Mouse (Mus musculus) adrenal gland, adult 10 weeks (tissue): Measurements from ENCODE around the gene Fam173a. TPM values are rescaled to one million over a fixed set of nuclear protein-coding genes. Genes with fewer than 3 reads are reported as not detected.

ENCODE experiments used
- polyA plus RNA-seq: library from polyadenylated mRNA; stranded (reverse); fragments of 350-450 nt; fragmentation: Illumina TruSeq; extraction: RNeasy Lipid Tissue Mini Kit (QIAGEN cat#74804); gene quantifications from one replicate; pipeline ENCODE4 v1.2.3, GENCODE M21; 2014; ENCODE audit warnings: low read depth, low replicate concordance

Fam173a gene
- polyA plus RNA-seq: 0.52 TPM

GRCm38 (mm10) chr17:25792615-25793014 is at the start of gene Fam173a:
Fam173a (minus strand) TSS chr17:25792901.

DNA sequence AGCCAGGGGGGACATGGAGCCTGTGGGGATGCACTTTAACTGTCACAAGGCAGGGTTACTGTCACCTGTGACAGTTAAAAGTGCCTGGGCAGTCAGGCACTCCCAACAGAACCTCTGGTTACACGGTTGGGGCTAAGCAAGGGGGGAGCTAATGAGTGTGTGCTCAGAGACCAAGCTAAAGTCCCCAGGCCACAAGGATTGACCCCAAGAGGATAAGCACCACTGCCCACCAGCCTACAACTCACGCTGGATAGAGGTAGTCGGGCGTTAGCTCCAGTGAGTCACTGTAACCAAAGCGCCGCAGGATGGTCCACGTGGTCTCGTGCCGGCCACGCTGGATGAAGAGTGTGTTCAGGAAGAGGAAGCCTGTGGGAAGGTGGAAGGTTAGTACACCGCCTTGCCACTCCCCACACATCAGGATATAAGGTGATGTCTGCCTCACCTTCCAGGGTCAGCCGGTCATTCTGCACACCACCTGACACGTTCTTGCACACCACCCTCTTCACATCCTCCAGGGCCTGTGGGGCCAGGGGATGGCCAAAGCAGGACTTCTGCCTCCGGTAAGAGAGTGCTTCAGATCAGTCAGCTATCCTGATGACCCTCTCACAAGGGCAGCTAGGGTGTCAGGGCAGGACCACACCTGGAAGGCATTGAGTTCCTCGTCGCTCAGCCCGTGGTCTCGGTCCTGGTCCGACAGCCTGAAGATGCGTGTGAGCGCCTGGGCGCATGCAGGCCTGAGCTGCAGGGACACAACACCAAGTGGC is 48.6 kb upstream of the Fam173a start, which contains the start of gene Gm20683:
Gene Gm20683, minus strand, starts transcription at position 647 of the 764 bp plus-strand sequence.

DNA sequence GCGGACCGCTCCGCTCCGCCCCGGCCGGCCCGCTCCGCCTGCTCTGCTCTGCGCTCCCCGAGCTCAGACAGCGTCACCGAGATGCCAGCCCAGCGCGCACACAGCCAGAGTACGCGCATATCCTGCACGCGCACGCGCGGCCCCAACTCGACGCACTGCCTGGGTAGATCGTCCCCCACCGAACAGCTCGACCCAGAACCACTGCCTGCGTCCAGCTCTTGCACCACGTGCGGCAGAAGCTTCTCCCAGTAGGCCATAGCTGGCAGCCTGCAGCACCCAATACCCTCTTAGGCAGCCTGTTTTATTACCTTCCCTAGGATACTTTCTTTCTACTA is 44.3 kb upstream of the Fam173a start, which contains the start of gene Rhbdl1:
Gene Rhbdl1, minus strand, starts transcription at position 220 of the 335 bp plus-strand sequence.

DNA sequence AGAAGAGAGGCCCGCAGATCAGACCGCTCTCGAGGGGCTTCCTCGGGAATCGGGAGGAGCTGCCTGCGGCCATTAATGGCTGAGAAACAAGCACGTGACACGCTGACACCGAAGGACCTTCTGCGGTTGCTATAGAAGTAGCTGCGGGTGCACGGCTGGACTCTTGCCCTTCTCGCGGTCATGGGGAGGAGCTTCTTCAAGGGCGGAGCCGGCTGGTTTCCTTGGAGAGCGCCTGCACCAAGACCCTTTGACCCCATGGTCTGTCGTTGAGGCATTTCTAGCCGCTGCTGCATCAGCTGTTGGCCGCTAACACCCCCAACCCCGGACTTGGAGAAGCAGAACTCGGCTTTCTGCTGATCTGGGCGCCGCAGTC is 40.6 kb upstream of the Fam173a start, which contains the start of gene Stub1:
Gene Stub1, minus strand, starts transcription at position 114 of the 373 bp plus-strand sequence.

DNA sequence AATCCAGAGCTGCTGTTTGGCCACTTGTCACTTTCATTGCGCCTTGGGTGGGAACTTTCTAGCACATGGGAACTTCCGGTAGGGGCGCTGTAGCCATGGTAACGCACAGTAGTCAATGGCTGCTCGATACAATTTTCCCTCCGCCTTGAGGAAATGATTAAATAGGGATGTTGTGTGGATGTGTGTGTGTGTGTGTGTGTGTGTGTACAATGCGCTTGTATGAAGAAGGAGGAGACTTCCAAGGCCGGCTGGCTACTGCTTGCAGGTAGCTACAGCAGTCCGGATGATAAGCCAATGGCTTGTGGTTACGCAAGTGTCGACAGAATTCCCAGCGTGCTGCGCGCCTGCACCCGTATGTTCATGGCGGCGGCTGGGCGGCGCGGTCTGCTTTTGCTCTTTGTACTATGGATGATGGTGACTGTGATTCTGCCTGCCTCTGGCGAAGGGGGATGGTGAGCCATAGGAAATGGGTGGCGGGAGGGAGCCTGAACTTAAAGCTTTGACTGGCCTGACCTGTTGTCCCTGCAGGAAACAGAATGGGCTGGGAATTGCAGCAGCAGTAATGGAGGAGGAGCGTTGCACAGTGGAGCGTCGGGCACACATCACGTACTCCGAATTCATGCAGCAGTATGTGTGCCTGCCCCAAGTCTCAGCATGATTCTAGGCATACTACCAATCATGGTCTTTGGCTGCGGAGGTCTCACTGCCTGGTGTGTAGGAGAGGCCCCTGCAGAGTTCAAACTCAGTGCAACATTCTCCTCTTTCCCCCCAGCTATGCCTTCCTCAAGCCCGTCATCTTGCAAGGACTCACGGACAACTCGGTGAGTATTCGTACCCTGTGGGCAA is 36.2 kb upstream of the Fam173a start, which contains the start of gene Jmjd8:
Gene Jmjd8, plus strand, starts transcription at position 156 of the 846 bp plus-strand sequence.

DNA sequence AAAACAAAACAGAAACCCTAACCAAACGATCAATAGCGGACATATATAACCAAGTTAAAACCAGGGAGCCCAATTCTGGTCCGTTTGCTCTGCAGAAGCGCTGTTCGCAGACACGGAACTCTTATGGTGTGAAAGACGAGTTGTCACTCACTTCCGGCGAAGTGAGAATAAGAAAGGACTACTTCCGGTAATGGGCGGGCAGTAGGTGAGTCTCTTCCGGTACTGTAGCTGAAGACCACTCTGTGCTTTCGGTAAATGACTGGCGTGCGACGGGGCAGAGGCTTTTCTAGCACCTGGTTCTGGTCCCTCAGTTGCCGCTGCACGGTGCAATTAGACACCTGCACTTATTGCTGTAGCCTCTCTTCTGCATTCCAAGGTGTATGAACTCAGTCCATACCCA is 30.8 kb upstream of the Fam173a start, which contains the start of gene Wdr24:
Gene Wdr24, plus strand, starts transcription at position 176 of the 400 bp plus-strand sequence.

DNA sequence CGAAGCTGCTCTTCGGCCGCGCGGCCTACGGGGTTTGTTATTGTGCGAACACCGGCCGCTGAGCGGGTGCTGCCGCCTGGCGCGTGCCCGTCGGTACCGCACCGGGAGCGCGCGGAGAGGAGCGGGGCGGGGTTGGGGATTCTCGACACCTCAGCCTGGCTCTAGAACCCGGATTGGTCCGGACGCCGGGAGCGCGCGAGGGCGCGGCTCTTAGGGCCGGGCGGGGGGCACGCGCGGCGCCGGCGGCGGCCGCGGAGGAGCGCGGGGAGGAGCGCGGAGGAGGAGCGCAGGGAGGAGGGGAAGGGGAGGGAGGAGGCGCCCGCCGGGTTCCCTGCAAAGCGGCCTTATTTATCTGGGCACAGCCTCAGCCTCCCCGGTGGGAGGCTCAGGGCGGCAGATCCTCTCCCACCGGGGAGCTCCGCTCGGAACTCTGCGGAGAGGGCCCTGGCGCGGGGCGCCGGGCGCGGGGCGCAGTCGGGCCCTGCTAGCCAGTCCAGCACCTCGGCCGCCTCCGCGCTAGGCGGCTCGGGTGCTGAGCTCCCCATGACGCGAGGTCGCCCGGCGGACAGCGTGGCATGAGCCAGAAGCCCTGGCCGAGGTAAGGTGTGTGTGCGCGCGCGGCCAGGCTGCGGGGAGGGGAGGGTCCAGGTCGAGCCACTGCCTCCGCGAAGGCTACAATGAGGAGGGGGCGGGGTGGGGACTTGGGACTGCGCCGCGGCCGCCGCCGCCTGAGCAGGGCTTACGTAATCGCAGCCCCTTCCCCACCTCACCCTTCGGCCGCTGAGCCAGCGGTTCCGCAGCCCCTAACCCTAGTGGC is 16.3 kb upstream of the Fam173a start, which contains the start of gene Fbxl16:
Gene Fbxl16, plus strand, starts transcription at position 297 of the 817 bp plus-strand sequence.

DNA sequence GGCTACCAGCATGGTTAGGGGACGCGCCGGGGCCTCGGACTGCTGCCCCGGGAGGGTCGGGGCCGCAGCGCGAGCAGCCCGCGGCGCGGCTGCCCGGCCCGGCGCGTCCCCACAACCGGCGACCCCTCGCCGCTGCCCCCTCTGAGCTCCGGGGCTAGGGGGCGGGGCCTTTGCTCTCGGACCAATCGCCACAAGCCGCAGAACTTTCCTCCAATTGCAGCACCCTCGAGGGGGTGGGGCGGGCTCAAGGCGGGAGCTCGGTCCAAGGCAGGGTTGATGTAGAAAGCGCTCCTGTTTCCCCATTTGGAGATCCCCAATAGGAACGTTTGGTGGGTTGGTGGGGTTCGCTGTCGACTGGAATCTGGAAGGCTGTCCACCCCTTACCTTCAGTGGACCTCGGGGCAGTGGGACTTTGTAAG is 4.3 kb upstream of the Fam173a start, which contains the start of gene Metrn:
Gene Metrn, minus strand, starts transcription at position 186 of the 419 bp plus-strand sequence.

DNA sequence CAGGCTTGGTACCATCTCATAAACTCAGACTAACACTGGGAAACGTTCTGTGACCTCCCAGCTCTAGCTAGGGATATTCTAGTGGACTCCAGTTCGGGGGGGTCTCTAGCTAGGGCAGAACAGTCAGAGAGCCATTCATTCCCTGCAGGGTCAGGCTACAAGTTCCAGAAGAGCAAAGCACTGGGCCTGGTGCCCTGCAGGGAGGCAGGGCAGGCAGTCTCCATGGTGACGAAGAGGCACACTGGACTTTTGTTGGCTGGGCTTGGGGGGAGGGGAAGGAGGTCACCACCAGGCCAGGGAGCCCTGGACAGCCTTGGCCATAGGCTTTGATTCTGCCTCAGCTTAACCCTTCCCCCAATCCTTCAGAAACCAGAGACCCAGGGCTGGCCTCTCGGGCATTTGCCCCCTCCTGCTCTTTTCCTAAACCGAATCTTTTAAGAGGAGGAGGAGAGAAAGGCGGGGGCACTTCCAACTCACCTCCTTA is 3.0 kb upstream of the Fam173a start, which contains the start of gene AC134908.4:
Gene AC134908.4, minus strand, starts transcription at position 51 of the 484 bp plus-strand sequence.

DNA sequence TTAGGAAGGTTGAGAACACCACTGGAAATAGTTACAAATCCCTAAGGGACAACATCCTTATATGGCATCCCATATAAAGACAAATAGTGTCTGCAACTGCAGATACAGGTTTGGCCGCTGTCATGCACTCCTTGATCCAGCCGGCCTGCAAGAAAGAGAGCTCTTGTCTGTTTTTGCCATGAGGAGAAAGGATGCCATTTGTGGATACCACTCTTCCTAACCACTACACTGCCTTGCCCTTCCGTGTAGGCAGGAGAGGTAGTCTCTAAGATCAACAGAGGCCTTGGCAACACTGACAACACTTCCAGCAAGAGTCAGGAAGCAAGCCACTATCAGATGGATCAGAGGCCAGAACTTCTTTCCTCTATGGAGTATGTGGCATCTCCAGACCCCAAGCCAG is 6.4 kb downstream of the Fam173a start, which contains the start of gene Ccdc78:
Gene Ccdc78, plus strand, starts transcription at position 301 of the 400 bp plus-strand sequence.

DNA sequence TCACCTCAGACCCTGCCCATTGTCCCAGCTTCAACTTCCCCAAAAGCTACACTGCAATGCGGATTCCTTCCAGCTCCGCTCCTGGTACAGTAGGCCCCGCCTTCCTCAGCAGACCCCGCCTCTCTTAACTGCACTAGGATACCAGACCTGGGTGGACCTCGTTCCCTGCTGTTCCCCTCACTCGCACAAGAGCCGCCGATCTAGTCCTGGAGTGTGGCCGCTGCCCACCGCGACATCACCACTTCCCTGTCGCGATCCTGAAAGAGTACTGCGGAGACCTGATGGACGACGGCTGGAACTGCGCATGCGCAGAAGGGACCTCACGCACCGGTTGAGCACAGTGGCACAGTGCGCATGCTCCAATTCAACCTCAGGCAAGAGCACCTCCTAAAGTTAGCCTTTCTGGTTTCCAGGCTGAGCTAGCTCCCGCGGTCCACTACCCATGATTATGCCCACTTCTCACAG is 7.4 kb downstream of the Fam173a start, which contains the start of gene Haghl:
Gene Haghl, minus strand, starts transcription at position 393 of the 465 bp plus-strand sequence.

DNA sequence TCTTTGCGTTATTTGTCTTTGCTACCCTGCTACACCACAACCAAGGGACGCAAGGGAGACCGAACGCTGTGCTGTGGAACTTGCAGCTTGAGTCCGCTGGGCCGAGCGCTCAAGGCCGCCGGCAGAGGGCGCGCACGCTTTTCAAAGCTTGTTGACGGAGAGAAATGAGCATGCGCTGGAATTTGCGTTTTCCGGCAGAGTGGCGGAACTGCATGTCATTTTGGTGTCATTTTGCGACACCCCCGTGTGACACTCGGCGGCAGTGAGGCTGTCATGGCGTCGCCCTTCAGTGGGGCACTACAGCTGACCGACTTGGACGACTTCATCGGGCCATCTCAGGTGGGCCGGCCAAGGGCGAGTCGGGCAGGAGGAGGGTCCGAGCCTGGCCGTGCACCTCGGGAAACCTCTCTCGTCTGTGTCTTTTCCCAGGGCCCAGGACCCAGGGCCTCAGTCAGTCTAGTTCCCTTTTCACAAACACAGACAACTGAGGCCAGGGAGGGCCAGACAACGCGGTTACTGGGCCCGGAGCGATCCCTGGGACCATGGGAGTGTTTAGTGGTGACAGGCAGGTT is 19.1 kb downstream of the Fam173a start, which contains the start of gene Narfl:
Gene Narfl, plus strand, starts transcription at position 228 of the 572 bp plus-strand sequence.

GRCm38 (mm10) chr17:25754241-25754640 is 38.5 kb downstream of the Fam173a start, which contains the start of gene Msln:
Msln (minus strand) TSS chr17:25754378.

Other genes starting within 250 kb of the Fam173a start
- 0.29 TPM for gene Sox8, start 222.2 kb downstream of the Fam173a start, polyA plus RNA-seq
- 0.47 TPM for gene Lmf1, start 213.8 kb downstream of the Fam173a start, polyA plus RNA-seq
- not detected for gene Gng13, start 75.7 kb downstream of the Fam173a start, polyA plus RNA-seq
- gene Chtf18, start 65.5 kb downstream of the Fam173a start, polyA plus RNA-seq: not detected
- gene Rpusd1, start 65.2 kb downstream of the Fam173a start, polyA plus RNA-seq: not detected
- not detected for gene Mslnl, start 56.9 kb downstream of the Fam173a start, polyA plus RNA-seq
- gene Msln, start 38.5 kb downstream of the Fam173a start, polyA plus RNA-seq: not detected
- gene Narfl, start 19.1 kb downstream of the Fam173a start, polyA plus RNA-seq: 3.4 TPM
- 0.64 TPM for gene Haghl, start 7.2 kb downstream of the Fam173a start, polyA plus RNA-seq
- gene Ccdc78, start 6.3 kb downstream of the Fam173a start, polyA plus RNA-seq: not detected
- 1.1 TPM for gene AC134908.4, start 2.8 kb upstream of the Fam173a start, polyA plus RNA-seq
- gene Metrn, start 4.2 kb upstream of the Fam173a start, polyA plus RNA-seq: 0.17 TPM
- gene Fbxl16, start 16.2 kb upstream of the Fam173a start, polyA plus RNA-seq: 15.0 TPM
- gene Wdr24, start 30.7 kb upstream of the Fam173a start, polyA plus RNA-seq: 0.47 TPM
- gene Jmjd8, start 36.0 kb upstream of the Fam173a start, polyA plus RNA-seq: 3.6 TPM
- 8.2 TPM for gene Stub1, start 40.5 kb upstream of the Fam173a start, polyA plus RNA-seq
- not detected for gene Rhbdl1, start 44.4 kb upstream of the Fam173a start, polyA plus RNA-seq
- gene Gm20683, start 48.9 kb upstream of the Fam173a start, polyA plus RNA-seq: not detected
- gene Rhot2, start 52.0 kb upstream of the Fam173a start, polyA plus RNA-seq: 19.9 TPM
- gene Wdr90, start 68.6 kb upstream of the Fam173a start, polyA plus RNA-seq: 2.5 TPM
- gene Mcrip2, start 75.9 kb upstream of the Fam173a start, polyA plus RNA-seq: 5.5 TPM
- gene Mettl26, start 82.2 kb upstream of the Fam173a start, polyA plus RNA-seq: 24.4 TPM
- not detected for gene Wfikkn1, start 88.0 kb upstream of the Fam173a start, polyA plus RNA-seq
- gene Rab40c, start 126.8 kb upstream of the Fam173a start, polyA plus RNA-seq: 2.7 TPM
- 41.2 TPM for gene Pigq, start 152.0 kb upstream of the Fam173a start, polyA plus RNA-seq
- gene Nhlrc4, start 152.1 kb upstream of the Fam173a start, polyA plus RNA-seq: not detected
- not detected for gene A930017K11Rik, start 159.7 kb upstream of the Fam173a start, polyA plus RNA-seq
- 0.41 TPM for gene Capn15, start 192.9 kb upstream of the Fam173a start, polyA plus RNA-seq